Mouse (Mus musculus) spleen, postnatal 0 days (tissue): Measurements from ENCODE around the gene Dnmt3c. TPM values are rescaled to one million over a fixed set of nuclear protein-coding genes. Genes with fewer than 3 reads are reported as not detected.

Source experiments
- polyA plus RNA-seq: library from polyadenylated mRNA; unstranded; fragments of >200 nt; fragmentation: Nextera tagmentation; extraction: Ambion mirVana; gene quantifications from 2 replicates; pipeline ENCODE4 v1.2.1, GENCODE M21; 2015

Dnmt3c gene
- polyA plus RNA-seq = 1.2 and 1.4 TPM in 2 replicates

DNA sequence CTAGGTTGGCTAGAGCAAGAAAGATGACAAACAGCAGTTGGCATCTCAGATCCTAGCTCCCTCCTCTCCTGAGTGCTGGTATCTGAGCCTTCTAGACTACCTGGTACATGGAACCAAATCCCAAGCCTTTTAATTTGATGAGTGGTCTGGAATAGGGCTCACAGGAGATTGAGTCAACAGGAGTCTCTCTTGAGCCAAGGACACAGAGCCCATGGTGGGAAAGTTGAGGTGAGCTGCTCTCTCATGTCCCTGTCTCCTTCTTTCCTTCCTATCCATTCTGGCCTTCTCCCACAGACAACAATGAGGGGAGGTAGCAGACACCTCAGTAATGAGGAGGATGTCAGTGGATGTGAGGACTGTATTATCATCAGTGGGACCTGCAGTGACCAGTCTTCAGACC, at the start of gene Dnmt3c:
Dnmt3c (plus strand) TSS at position 301 of the 400 bp plus-strand sequence.

DNA sequence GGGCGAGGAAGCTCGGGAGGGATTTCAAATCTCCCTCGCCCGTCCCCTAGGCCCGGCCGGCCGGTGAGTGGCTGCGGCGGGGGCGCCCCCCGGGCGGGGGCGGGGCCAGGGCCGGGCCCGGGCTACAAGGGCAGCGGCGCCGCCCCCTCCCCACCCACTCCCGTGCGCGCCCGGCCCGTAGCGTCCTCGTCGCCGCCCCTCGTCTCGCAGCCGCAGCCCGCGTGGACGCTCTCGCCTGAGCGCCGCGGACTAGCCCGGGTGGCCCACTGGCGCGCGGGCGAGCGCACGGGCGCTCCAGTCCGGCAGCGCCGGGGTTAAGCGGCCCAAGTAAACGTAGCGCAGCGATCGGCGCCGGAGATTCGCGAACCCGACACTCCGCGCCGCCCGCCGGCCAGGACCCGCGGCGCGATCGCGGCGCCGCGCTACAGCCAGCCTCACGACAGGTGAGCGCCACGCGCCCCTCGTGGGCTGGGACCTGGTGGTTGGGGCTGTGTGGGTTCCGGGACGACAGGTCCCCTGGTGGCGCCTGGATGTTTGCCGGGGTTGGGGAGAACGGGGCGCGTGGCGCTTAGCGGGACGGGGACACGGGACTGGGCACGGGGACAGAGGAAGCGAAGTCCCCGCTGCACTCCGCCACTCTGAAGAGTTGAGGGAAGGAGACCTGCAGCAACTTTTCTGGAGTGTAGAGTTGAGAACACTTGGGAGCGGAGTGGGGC, 47.0 kb upstream of the Dnmt3c start, which contains the start of gene Dnmt3b:
Dnmt3b (plus strand) TSS at position 153 of the 716 bp plus-strand sequence.

DNA sequence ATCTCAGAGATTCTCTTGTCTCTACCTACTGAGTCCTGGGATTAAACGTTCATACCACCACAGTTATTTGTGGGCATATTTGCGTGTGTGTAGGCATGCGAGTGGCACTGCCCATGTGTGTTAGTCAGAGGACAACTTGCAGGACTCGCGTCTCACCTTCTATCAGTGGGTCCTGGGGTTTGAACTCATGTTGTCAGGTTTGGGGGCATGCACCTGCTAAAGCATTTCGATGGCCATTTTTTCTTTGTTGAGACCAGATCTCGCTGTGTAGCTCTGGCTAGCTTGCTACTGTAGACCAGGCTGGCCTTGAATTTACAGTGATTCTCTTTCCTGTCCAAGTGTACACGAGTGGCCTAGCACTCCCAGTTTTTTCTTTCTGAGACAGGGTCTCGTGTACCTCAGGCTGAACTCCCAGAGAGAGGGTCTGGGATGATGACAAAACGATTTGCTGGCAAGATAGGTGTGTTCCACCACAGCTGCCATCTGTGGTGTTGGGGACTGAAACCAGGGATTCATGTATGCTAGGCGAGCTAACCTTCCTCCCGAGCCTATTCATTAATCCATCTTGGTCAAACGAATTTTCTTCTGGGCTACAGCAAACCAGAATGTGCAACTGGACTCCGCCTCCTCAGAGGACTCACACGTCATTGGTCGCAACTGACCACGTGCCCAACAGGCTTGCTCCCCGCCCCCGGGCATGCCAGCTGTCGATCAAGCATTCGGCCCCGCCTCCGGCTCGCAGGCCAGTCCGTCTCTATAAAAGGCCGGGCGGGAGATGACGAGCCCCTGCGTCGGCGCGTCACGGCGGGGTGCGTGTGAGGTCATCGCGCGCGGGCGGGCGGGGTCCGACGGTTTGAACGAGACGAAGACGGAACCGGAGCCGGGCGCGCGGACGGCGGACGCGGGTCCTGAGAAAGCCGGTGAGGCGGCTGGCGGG, 44.3 kb downstream of the Dnmt3c start, which contains the start of gene Mapre1:
Mapre1 (plus strand) TSS at position 775 of the 937 bp plus-strand sequence.

Other genes starting within 250 kb of the Dnmt3c start
- not detected in 2 replicates for gene 4930404H24Rik, start 203.9 kb upstream of the Dnmt3c start, polyA plus RNA-seq
- 5.2 TPM in 2 replicates for gene Nol4l, start 166.7 kb upstream of the Dnmt3c start, polyA plus RNA-seq
- 42.7 and 49.4 TPM in 2 replicates for gene Commd7, start 63.9 kb upstream of the Dnmt3c start, polyA plus RNA-seq
- gene Dnmt3b, start 47.2 kb upstream of the Dnmt3c start, polyA plus RNA-seq = 7.1 and 10.0 TPM in 2 replicates
- gene Mapre1, start 44.6 kb downstream of the Dnmt3c start, polyA plus RNA-seq = 149 and 160 TPM in 2 replicates
- 0.12 and 0.25 TPM in 2 replicates for gene Efcab8, start 83.3 kb downstream of the Dnmt3c start, polyA plus RNA-seq
- gene Sun5, start 174.4 kb downstream of the Dnmt3c start, polyA plus RNA-seq = not detected in 2 replicates
- not detected in 2 replicates for gene Bpifb2, start 178.4 kb downstream of the Dnmt3c start, polyA plus RNA-seq
- not detected in 2 replicates for gene Bpifb6, start 203.7 kb downstream of the Dnmt3c start, polyA plus RNA-seq
- gene Bpifb3, start 221.6 kb downstream of the Dnmt3c start, polyA plus RNA-seq = 0.12 TPM in 1 of 2 replicates, not detected in the other
- gene Bpifb4, start 241.6 kb downstream of the Dnmt3c start, polyA plus RNA-seq = not detected in 2 replicates